10 mouse cellular contexts compared by ENCODE assay signal in the genomic region with DNA sequence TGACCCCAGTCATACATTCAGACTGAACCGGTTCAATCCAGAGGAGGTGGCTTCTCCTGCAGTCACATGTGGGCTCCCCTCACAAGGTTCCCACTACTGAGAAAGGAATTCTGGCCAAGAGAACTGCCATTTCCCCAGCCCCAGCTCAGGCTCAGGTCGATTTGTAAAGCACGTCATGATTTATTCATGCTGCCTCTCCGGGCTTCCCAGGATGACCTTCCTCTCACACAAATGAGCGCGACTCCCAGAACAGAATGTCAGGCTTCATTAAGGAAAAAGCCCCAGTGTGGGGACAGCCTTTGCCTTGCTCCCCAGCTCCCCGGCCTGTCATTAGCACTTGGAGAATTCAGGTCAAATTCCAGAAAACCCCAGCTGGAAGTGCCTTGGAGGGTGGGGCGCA.
DNase-seq lines count a peak whose midpoint lies in the region; ATAC-seq lines count a peak whose summit lies in the region.
"Had no signal": no experiment of that assay in that cellular context is flagged by ENCODE, and none has a peak within 500 bp of the region (broad histone marks: within the 10 kb centered on the region; RNA-seq: fewer than 3 reads in every experiment).

No protein-coding gene starts in this region.

- H3K9ac ChIP-seq in embryonic facial prominence, embryonic 14.5 days (ENCODE audit: low read depth, low read length) = no peak overlapping the region
- H3K9ac ChIP-seq in hindbrain, embryonic 16.5 days (ENCODE audit: low read depth, low read length) = no peak overlapping the region
- H3K9ac ChIP-seq: lung, embryonic 15.5 days had no signal

- no peak overlapping the region for H3K4me3 ChIP-seq in embryonic facial prominence, embryonic 14.5 days (ENCODE audit: low read depth, low read length)
- no peak overlapping the region for H3K4me3 ChIP-seq in hindbrain, embryonic 16.5 days (ENCODE audit: low read length)
- H3K4me3 ChIP-seq: lung, embryonic 15.5 days had no signal

- peak; percentile 31; the same call in 1 of the 2 replicates for ATAC-seq in embryonic facial prominence, embryonic 14.5 days (ENCODE audit: low read depth)
- peak; percentile 51 for ATAC-seq in hindbrain, embryonic 16.5 days
- ATAC-seq: Patski had no signal

- H3K36me3 ChIP-seq in embryonic facial prominence, embryonic 14.5 days (ENCODE audit: control insufficient read depth, insufficient read depth, low read length) = no peaks in the 10 kb centered on the region
- H3K36me3 ChIP-seq in hindbrain, embryonic 16.5 days (ENCODE audit: control insufficient read depth, insufficient read depth, low read length) = peaks cover 3% of the 10 kb centered on the region; the same call in 1 of the 2 replicates
- H3K36me3 ChIP-seq: lung, embryonic 15.5 days had no signal

- DNase-seq in frontal cortex, adult 2 months (ENCODE audit: extremely low spot score in 1 of 2, low spot score in 1 of 2) = peak; percentile 39 to 45
- DNase-seq in frontal cortex, postnatal 25 days (ENCODE audit: low spot score in 2 of 2) = no peak
- peak; percentile 21 for DNase-seq in embryonic facial prominence, embryonic 14.5 days (ENCODE audit: low spot score)
- peak; percentile 20 for DNase-seq in neural tube, embryonic 10.5 days (ENCODE audit: extremely low spot score, low spot score)
- DNase-seq in B cell, adult 2 months = no peak
- DNase-seq in urinary bladder, postnatal 10 days (ENCODE audit: low spot score) = no peak
- DNase-seq in spleen, adult 12 weeks (ENCODE audit: low spot score) = no peak

- H3K4me2 ChIP-seq in embryonic facial prominence, embryonic 14.5 days (ENCODE audit: low read depth, low read length) = no peak overlapping the region
- H3K4me2 ChIP-seq in hindbrain, embryonic 16.5 days (ENCODE audit: low read length) = no peak overlapping the region
- H3K4me2 ChIP-seq: lung, embryonic 15.5 days had no signal

- no peaks in the 10 kb centered on the region for H3K9me3 ChIP-seq in embryonic facial prominence, embryonic 14.5 days (ENCODE audit: control insufficient read depth, low read length)
- H3K9me3 ChIP-seq in hindbrain, embryonic 16.5 days (ENCODE audit: control insufficient read depth, low read length) = no peaks in the 10 kb centered on the region
- H3K9me3 ChIP-seq: lung, embryonic 15.5 days had no signal

- peaks cover 4% of the 10 kb centered on the region; the same call in 1 of the 2 replicates for H3K4me1 ChIP-seq in embryonic facial prominence, embryonic 14.5 days (ENCODE audit: control insufficient read depth, insufficient read depth, low read length)
- peaks cover 32% of the 10 kb centered on the region for H3K4me1 ChIP-seq in hindbrain, embryonic 16.5 days (ENCODE audit: control insufficient read depth, insufficient read depth, low read depth, low read length)
- H3K4me1 ChIP-seq: lung, embryonic 15.5 days had no signal

- H3K27me3 ChIP-seq in embryonic facial prominence, embryonic 14.5 days (replicated peaks; ENCODE audit: control insufficient read depth, insufficient read depth, low read length) = no peaks in the 10 kb centered on the region
- H3K27me3 ChIP-seq in hindbrain, embryonic 16.5 days (replicated peaks; ENCODE audit: control insufficient read depth, insufficient read depth, low read length) = no peaks in the 10 kb centered on the region
- H3K27me3 ChIP-seq: lung, embryonic 15.5 days; Patski had no signal

- H3K27ac ChIP-seq in embryonic facial prominence, embryonic 14.5 days (replicated peaks; ENCODE audit: low read depth, low read length) = no peak overlapping the region
- H3K27ac ChIP-seq in hindbrain, embryonic 16.5 days (ENCODE audit: low read depth, low read length) = peak overlapping the region; percentile 70
- H3K27ac ChIP-seq: lung, embryonic 15.5 days had no signal

- 18% methylated on average over 8 of the region's 8 CpGs for WGBS in embryonic facial prominence, embryonic 14.5 days
- 9% methylated on average over 8 of the region's 8 CpGs for WGBS in hindbrain, embryonic 16.5 days

Comparison
In these comparisons a context has a peak if more than half of its experiments do, and no peak if none do; other contexts are left out.
1. DNase-seq: peak in frontal cortex, adult 2 months (2 of 2), embryonic facial prominence, embryonic 14.5 days (single experiment) and neural tube, embryonic 10.5 days (single experiment); none in frontal cortex, postnatal 25 days (0 of 2), B cell, adult 2 months (0 of 2), urinary bladder, postnatal 10 days (single experiment) and spleen, adult 12 weeks (single experiment).